Mouse (Mus musculus) heart, postnatal 0 days (tissue): ENCODE data around the gene Sppl2a. TPM values are rescaled to one million over a fixed set of nuclear protein-coding genes. Genes with fewer than 3 reads are reported as not detected.

Source experiments
- ATAC-seq: fragments of 200-750 bp; cut with Nextera tagmentation; 2 replicates; pipeline ENCODE4 v1.8.0; 2017; ENCODE audit warnings: low read depth, moderate number of reproducible peaks, moderate library complexity; ENCODE audit not compliant: insufficient read depth
- DNase-seq: peaks from one replicate; pipeline ENCODE4 v3.0.0-alpha.2; 2016; ENCODE audit warnings: low spot score
- H3K27ac ChIP-seq: fragments of 300-500 bp; sonication (generic); 2 replicates; pipeline ENCODE4 v1.5.1; 2014; ENCODE audit warnings: low read depth, mild to moderate bottlenecking
- H3K27me3 ChIP-seq: fragments of 300-500 bp; sonication (generic); 2 replicates; pipeline ENCODE4 v1.6.1; 2014; ENCODE audit warnings: low read length, mixed read lengths; ENCODE audit not compliant: control insufficient read depth, insufficient read depth
- H3K36me3 ChIP-seq: fragments of 300-500 bp; sonication (generic); replicated peaks from 2 replicates; pipeline ENCODE4 v1.6.1; 2014; ENCODE audit warnings: low read length, mixed read lengths; ENCODE audit not compliant: control insufficient read depth, insufficient read depth
- H3K4me1 ChIP-seq: fragments of 300-500 bp; sonication (generic); 2 replicates; pipeline ENCODE4 v1.6.1; 2014; ENCODE audit warnings: antibody characterized with exemption; ENCODE audit not compliant: control insufficient read depth, insufficient read depth
- H3K4me2 ChIP-seq: fragments of 300-500 bp; sonication (generic); 2 replicates; pipeline ENCODE4 v1.6.1; 2014; ENCODE audit warnings: low read depth, mild to moderate bottlenecking, low read length, moderate library complexity
- H3K4me3 ChIP-seq: fragments of 300-500 bp; sonication (generic); 2 replicates; pipeline ENCODE4 v1.5.1; 2014; ENCODE audit warnings: low read depth, low read length
- H3K9ac ChIP-seq: fragments of 300-500 bp; sonication (generic); replicated peaks from 2 replicates; pipeline ENCODE4 v1.6.1; 2014; ENCODE audit warnings: low read depth, low read length, mixed read lengths
- H3K9me3 ChIP-seq: fragments of 300-500 bp; sonication (generic); replicated peaks from 2 replicates; pipeline ENCODE4 v1.6.1; 2016; ENCODE audit warnings: low read length; ENCODE audit not compliant: control insufficient read depth
- CTCF ChIP-seq: IDR thresholded peaks from 2 replicates; pipeline ENCODE4 v1.5.1; 2016; ENCODE audit warnings: antibody characterized with exemption, control low read depth, low read depth
- EP300 ChIP-seq: IDR thresholded peaks from 2 replicates; pipeline ENCODE4 v1.6.1; 2016; ENCODE audit warnings: antibody characterized with exemption, low read depth
- WGBS: fragments of 180-500 bp; shearing (Covaris S2); extraction: QIAGEN DNeasy Blood & Tissue Kit; methylation state at CpG from one replicate; pipeline ENCODE4 v1.1.7; 2014; 5-methylcytosine and 5-hydroxymethylcytosine counted together
- microRNA-seq: library from miRNA; unstranded; fragments of <30 nt; microRNA quantifications from one replicate; pipeline ENCODE4, GENCODE M21; 2016
- polyA plus RNA-seq: library from polyadenylated mRNA; unstranded; fragments of >200 nt; fragmentation: Nextera tagmentation; extraction: Ambion mirVana; gene quantifications from 2 replicates; pipeline ENCODE4 v1.2.1, GENCODE M21; 2015
- total RNA-seq: library from RNA; depleted of rRNA; stranded (reverse); fragments of >200 nt; gene quantifications from 2 replicates; pipeline ENCODE4 v1.2.3, GENCODE M21; 2014; ENCODE audit warnings: low replicate concordance; rRNA removed

Sppl2a gene
- total and polyA plus RNA-seq, 2 experiments from 2014 or later = 28.7 to 32.6 TPM

- Histone ChIP-seq H3K4me2 (peak overlapping the region; percentile 73), H3K4me3 (peak overlapping the region; percentile 87), H3K4me1 (peaks cover 30% of the 10 kb centered on the region), H3K27ac (peak overlapping the region; percentile 99), H3K27me3 (no peaks in the 10 kb centered on the region), H3K9ac (peak overlapping the region; percentile 97), H3K36me3 (no peaks in the 10 kb centered on the region), H3K9me3 (no peaks in the 10 kb centered on the region)
- DNase-seq (peak; percentile 30), ATAC-seq (no peak)
- WGBS = 14% methylated on average over 13 of the region's 13 CpGs
- TF ChIP-seq CTCF (no peak), EP300 (no peak)
Observed at GRCm38 (mm10) chr2:126874809-126875515, 58.1 kb downstream of the Sppl2a start.

- ATAC-seq (no peak), DNase-seq (no peak)
- no peak for TF ChIP-seq CTCF
- no peak for TF ChIP-seq EP300
- no peaks in the 10 kb centered on the region for H3K36me3 ChIP-seq
- 63% methylated on average over 1 of the region's 1 CpGs for WGBS
- H3K9ac ChIP-seq = no peak overlapping the region
- H3K27me3 ChIP-seq = no peaks in the 10 kb centered on the region
- 0 out of 2 replicates have a peak, but pooled peaks cover 14% of the 10 kb centered on the region for H3K4me1 ChIP-seq
- no peak overlapping the region for H3K4me3 ChIP-seq
- H3K9me3 ChIP-seq = no peaks in the 10 kb centered on the region
- H3K4me2 ChIP-seq = no peak overlapping the region
- no peak overlapping the region for H3K27ac ChIP-seq
Observed at GRCm38 (mm10) chr2:126866301-126866700, 66.7 kb downstream of the Sppl2a start.

- Histone ChIP-seq H3K9me3 (no peaks in the 10 kb centered on the region), H3K27me3 (no peaks in the 10 kb centered on the region), H3K4me2 (no peak overlapping the region), H3K4me3 (no peak overlapping the region), H3K36me3 (no peaks in the 10 kb centered on the region), H3K4me1 (0 out of 2 replicates have a peak, but pooled peaks cover 12% of the 10 kb centered on the region), H3K27ac (no peak overlapping the region), H3K9ac (no peak overlapping the region)
- ATAC-seq (no peak), DNase-seq (no peak)
- no peak for TF ChIP-seq CTCF
- no peak for TF ChIP-seq EP300
- 86% methylated on average over 10 of the region's 10 CpGs for WGBS
Observed at GRCm38 (mm10) chr2:126865501-126866199, 67.4 kb downstream of the Sppl2a start.

- Histone ChIP-seq H3K4me3 (no peak overlapping the region), H3K9me3 (no peaks in the 10 kb centered on the region), H3K4me2 (no peak overlapping the region), H3K4me1 (0 out of 2 replicates have a peak, but pooled peaks cover 8% of the 10 kb centered on the region), H3K27me3 (no peaks in the 10 kb centered on the region), H3K36me3 (no peaks in the 10 kb centered on the region), H3K9ac (no peak overlapping the region), H3K27ac (no peak overlapping the region)
- TF ChIP-seq EP300 = no peak
- TF ChIP-seq CTCF = no peak
- DNase-seq (no peak), ATAC-seq (no peak)
- WGBS = 91% methylated on average over 3 of the region's 3 CpGs
Observed at GRCm38 (mm10) chr2:126865026-126865425, 68.0 kb downstream of the Sppl2a start.

- Histone ChIP-seq H3K27ac (no peak overlapping the region), H3K4me1 (0 out of 2 replicates have a peak, but pooled peaks cover under 1% of the 10 kb centered on the region), H3K4me2 (no peak overlapping the region), H3K9ac (no peak overlapping the region), H3K4me3 (no peak overlapping the region), H3K9me3 (no peaks in the 10 kb centered on the region), H3K27me3 (no peaks in the 10 kb centered on the region), H3K36me3 (peaks cover 60% of the 10 kb centered on the region)
- 82% methylated on average over 4 of the region's 4 CpGs for WGBS
- no peak for DNase-seq
- TF ChIP-seq EP300 = no peak
- TF ChIP-seq CTCF = no peak
- no peak for ATAC-seq
Observed at GRCm38 (mm10) chr2:126844751-126845150, 88.3 kb downstream of the Sppl2a start.

Small RNA genes lying within 50 kb of the gene (microRNA-seq; reads per million reads assigned to microRNA genes)
- gene Mir3473g = 0.54 reads per million

Other genes with a start within 250 kb of the Sppl2a start
- gene Usp8, start 225.9 kb downstream of the Sppl2a start, total RNA-seq = 9.0 and 12.3 TPM in 2 replicates
- 19.0 and 19.4 TPM in 2 replicates for gene Usp8, start 225.9 kb downstream of the Sppl2a start, polyA plus RNA-seq
- 0.15 and 1.0 TPM in 2 replicates for gene Usp50, start 149.8 kb downstream of the Sppl2a start, total RNA-seq
- gene Usp50, start 149.8 kb downstream of the Sppl2a start, polyA plus RNA-seq = 1.7 and 2.2 TPM in 2 replicates
- 30.4 and 39.7 TPM in 2 replicates for gene Trpm7, start 57.0 kb downstream of the Sppl2a start, total RNA-seq
- 35.6 and 35.7 TPM in 2 replicates for gene Trpm7, start 57.0 kb downstream of the Sppl2a start, polyA plus RNA-seq
- 5.1 and 8.3 TPM in 2 replicates for gene Ap4e1, start 75.5 kb upstream of the Sppl2a start, total RNA-seq
- 4.0 and 4.1 TPM in 2 replicates for gene Ap4e1, start 75.5 kb upstream of the Sppl2a start, polyA plus RNA-seq
- gene Blvra, start 137.4 kb upstream of the Sppl2a start, total RNA-seq = 16.0 and 27.0 TPM in 2 replicates
- gene Blvra, start 137.4 kb upstream of the Sppl2a start, polyA plus RNA-seq = 37.6 and 43.6 TPM in 2 replicates
- gene Ncaph, start 200.7 kb upstream of the Sppl2a start, total RNA-seq = 17.0 and 33.4 TPM in 2 replicates
- 14.7 and 15.6 TPM in 2 replicates for gene Ncaph, start 200.7 kb upstream of the Sppl2a start, polyA plus RNA-seq
- 9.4 and 13.6 TPM in 2 replicates for gene Itpripl1, start 210.2 kb upstream of the Sppl2a start, total RNA-seq
- 9.8 and 10.2 TPM in 2 replicates for gene Itpripl1, start 210.2 kb upstream of the Sppl2a start, polyA plus RNA-seq